Mouse (Mus musculus) 3T3-L1 (cell line): ENCODE measurements around the gene Dnajb8.
A peak's percentile ranks its signal among the peaks of the same experiment; 100 is the strongest.

ENCODE experiments used
- DNase-seq: peaks from one replicate; pipeline ENCODE4 v3.0.0-alpha.2; 2015; ENCODE audit warnings: low read depth, low spot score

Dnajb8 gene

GRCm38 (mm10) chr6:88199001-88199717 is 22.9 kb upstream of the Dnajb8 start:
- no peak for DNase-seq

- no peak for DNase-seq
Observed at GRCm38 (mm10) chr6:88199718-88200692, 22.1 kb upstream of the Dnajb8 start.

- no peak for DNase-seq
Observed at GRCm38 (mm10) chr6:88200693-88201609, 21.1 kb upstream of the Dnajb8 start.

GRCm38 (mm10) chr6:88201926-88202700 is 20.0 kb upstream of the Dnajb8 start:
- DNase-seq = no peak

- peak; percentile 80 for DNase-seq
Observed at GRCm38 (mm10) chr6:88202921-88203690, 19.0 kb upstream of the Dnajb8 start.

GRCm38 (mm10) chr6:88203791-88204405 is 18.2 kb upstream of the Dnajb8 start:
- peak; percentile 69 for DNase-seq

- DNase-seq = no peak
Observed at GRCm38 (mm10) chr6:88204531-88205385, 17.3 kb upstream of the Dnajb8 start.

- no peak for DNase-seq
Observed at GRCm38 (mm10) chr6:88205386-88205700, 16.7 kb upstream of the Dnajb8 start.

- no peak for DNase-seq
Observed at GRCm38 (mm10) chr6:88205937-88206336, 16.1 kb upstream of the Dnajb8 start.

GRCm38 (mm10) chr6:88206566-88206965 is 15.5 kb upstream of the Dnajb8 start:
- no peak for DNase-seq

GRCm38 (mm10) chr6:88207403-88208033 is 14.6 kb upstream of the Dnajb8 start:
- DNase-seq = no peak

GRCm38 (mm10) chr6:88208321-88208720 is 13.7 kb upstream of the Dnajb8 start:
- no peak for DNase-seq

GRCm38 (mm10) chr6:88209453-88209852 is 12.6 kb upstream of the Dnajb8 start:
- no peak for DNase-seq

GRCm38 (mm10) chr6:88210182-88210581 is 11.9 kb upstream of the Dnajb8 start:
- no peak for DNase-seq

GRCm38 (mm10) chr6:88215797-88216196 is 6.3 kb upstream of the Dnajb8 start:
- no peak for DNase-seq

GRCm38 (mm10) chr6:88216199-88216598 is 5.9 kb upstream of the Dnajb8 start:
- no peak for DNase-seq

- DNase-seq = no peak
Observed at GRCm38 (mm10) chr6:88219094-88219493, 3.0 kb upstream of the Dnajb8 start.

- DNase-seq = no peak
Observed at GRCm38 (mm10) chr6:88226570-88226994, 4.5 kb downstream of the Dnajb8 start.
